ENCODE assay signal across 13 mouse cellular contexts in genomic region chr16:24749816-24750215, GRCm38 (mm10).
A peak's percentile ranks its signal among the peaks of the same experiment; 100 is the strongest.
DNase-seq lines count a peak whose midpoint lies in the region.
"Had no signal": no experiment of that assay in that cellular context is flagged by ENCODE, and none has a peak within 500 bp of the region (broad histone marks: within the 10 kb centered on the region; RNA-seq: fewer than 3 reads in every experiment).

No protein-coding gene starts in this region.

- peak; percentile 41 to 85 for DNase-seq in adrenal gland, adult (ENCODE audit: inconsistent age in 2 of 2, low spot score in 1 of 2)
- no peak for DNase-seq in adrenal gland, postnatal 4 days (ENCODE audit: low spot score in 2 of 2)
- DNase-seq in adrenal gland, postnatal 10 days, result peak; percentile 17
- DNase-seq in adrenal gland, postnatal 25 days, result no peak
- DNase-seq in 416B (ENCODE audit: low read depth), result peak; percentile 68
- no peak for DNase-seq in kidney, postnatal 4 days
- DNase-seq: cerebellum, adult 11 months; cerebellum, adult 18-20 months; cerebellum, adult 8-10 months; cerebellum, adult 9-11 months; cerebellum, postnatal 14 days; cerebellum, postnatal 36 days; gastrocnemius, adult 2 months had no signal

Comparison
In these comparisons a context has a peak if more than half of its experiments do, and no peak if none do; other contexts are left out.
1. DNase-seq: peak in adrenal gland, adult (2 of 2), adrenal gland, postnatal 10 days (single experiment) and 416B (single experiment); none in adrenal gland, postnatal 4 days (0 of 2), adrenal gland, postnatal 25 days (single experiment) and kidney, postnatal 4 days (0 of 2).